Mouse (Mus musculus) neutrophil, adult 65 days (primary cell): ENCODE data around the gene Olfr313. TPM values are rescaled to one million over a fixed set of nuclear protein-coding genes. Genes with fewer than 3 reads are reported as not detected.

Source experiments
- total RNA-seq: library from RNA; stranded (reverse); gene quantifications from 2 replicates; pipeline ENCODE4 v1.2.4, GENCODE M21; 2023

The Olfr313 gene
- total RNA-seq: not detected in 2 replicates

DNA sequence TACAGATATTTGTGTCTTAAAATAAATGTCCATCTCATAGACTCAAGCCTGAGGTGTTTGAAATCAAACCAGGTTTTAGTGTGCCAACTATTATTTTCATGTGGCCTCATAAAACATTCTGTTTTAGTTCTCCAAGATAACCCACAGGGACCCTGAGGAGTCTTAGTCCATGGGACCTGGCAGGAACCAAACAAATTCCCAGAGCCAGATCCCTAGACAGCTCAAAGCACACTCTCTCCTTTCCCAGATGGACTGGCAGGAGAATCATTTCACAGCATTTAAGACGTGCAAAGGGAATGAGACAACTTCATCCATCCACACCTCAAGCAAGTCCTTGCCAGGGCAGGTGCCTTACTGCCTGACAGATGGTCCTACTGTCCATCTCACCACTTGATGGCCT, at the start of gene Olfr313:
Gene Olfr313, plus strand, starts transcription at position 301 of the 400 bp plus-strand sequence.

GRCm38 (mm10) chr11:58772888-58773287, 41.9 kb upstream of the Olfr313 start, which contains the start of gene Olfr315:
Gene Olfr315, plus strand, starts transcription at chr11:58773188.

GRCm38 (mm10) chr11:58782480-58783089, 32.2 kb upstream of the Olfr313 start, which contains the start of gene Olfr314:
Gene Olfr314, plus strand, starts transcription at chr11:58782952.

DNA sequence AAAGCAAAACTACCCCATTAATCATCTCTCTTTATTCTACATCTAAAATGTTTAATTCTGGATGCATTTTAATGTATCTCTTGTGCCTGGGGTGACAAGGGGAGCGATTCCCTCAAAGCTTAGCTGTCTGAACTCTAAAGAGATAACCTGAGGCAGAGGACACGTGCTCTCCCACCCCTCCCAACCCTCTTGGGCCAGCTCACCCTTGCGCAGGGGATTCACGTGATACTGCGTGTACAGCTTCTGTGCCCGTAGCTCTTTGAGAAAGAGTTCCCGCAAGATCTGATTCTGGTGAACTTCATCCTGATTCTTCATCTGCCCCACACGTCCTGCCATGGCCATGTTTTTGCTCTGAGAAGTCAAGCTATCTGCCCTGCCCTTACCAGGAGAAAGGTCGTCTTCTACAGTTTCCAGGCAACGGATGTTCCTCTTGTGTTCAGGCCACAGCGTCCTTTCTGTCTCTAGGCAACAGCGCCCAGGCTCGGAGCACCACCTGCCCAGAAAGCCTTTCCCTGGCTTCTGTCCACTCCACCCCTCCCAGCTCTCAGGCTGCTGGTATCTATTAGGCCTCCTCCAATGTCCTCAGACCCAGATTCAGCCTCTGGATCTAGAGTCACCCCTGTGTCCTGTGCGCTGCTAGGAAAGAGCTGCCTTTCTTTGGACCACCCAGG, 13.1 kb upstream of the Olfr313 start, which contains the start of gene Fam183b:
Gene Fam183b, minus strand, starts transcription at position 403 of the 671 bp plus-strand sequence.

GRCm38 (mm10) chr11:58828937-58829336, 14.1 kb downstream of the Olfr313 start, which contains the start of gene Olfr312:
Gene Olfr312, plus strand, starts transcription at chr11:58829237.

DNA sequence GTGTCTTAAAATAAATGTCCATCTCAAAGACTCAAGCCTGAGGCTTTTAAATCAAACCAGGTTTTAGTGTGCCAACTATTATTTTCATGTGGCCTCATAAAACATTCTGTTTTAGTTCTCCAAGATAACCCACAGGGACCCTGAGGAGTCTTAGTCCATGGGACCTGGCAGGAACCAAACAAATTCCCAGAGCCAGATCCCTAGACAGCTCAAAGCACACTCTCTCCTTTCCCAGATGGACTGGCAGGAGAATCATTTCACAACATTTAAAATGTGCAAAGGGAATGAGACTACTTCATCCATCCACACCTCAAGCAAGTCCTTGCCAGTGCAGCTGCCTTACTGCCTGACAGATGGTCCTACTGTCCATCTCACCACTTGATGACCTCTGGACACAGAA, 24.2 kb downstream of the Olfr313 start, which contains the start of gene Olfr311:
Gene Olfr311, plus strand, starts transcription at position 301 of the 400 bp plus-strand sequence.

DNA sequence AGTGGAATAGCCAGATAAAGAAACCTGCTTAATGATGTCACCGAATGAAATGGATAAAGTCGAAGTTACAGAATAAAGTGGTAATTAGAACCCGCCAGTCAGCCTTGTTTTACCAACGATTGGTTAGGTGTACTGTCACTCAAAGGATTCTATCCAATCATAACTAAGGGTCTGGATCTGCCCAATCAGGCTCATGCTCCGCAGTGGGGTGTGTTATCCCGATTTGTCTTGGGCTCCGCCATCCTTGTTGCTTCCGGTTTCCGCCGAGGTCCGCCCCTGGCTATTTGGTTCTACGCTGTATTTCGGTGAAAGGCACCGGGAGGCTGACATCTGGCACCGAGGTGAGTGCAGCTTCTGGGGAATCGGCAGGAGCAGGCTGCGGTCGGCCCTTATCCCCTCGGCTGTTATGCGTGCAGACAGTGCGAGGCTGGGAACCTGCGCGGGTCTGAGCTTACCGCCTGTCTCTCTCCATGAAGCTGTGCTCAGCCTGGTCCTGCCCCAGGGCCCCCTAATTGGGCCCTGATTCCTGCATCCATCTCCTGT, 32.2 kb downstream of the Olfr313 start, which contains the start of gene Gm12258:
Gene Gm12258, plus strand, starts transcription at position 240 of the 543 bp plus-strand sequence.

DNA sequence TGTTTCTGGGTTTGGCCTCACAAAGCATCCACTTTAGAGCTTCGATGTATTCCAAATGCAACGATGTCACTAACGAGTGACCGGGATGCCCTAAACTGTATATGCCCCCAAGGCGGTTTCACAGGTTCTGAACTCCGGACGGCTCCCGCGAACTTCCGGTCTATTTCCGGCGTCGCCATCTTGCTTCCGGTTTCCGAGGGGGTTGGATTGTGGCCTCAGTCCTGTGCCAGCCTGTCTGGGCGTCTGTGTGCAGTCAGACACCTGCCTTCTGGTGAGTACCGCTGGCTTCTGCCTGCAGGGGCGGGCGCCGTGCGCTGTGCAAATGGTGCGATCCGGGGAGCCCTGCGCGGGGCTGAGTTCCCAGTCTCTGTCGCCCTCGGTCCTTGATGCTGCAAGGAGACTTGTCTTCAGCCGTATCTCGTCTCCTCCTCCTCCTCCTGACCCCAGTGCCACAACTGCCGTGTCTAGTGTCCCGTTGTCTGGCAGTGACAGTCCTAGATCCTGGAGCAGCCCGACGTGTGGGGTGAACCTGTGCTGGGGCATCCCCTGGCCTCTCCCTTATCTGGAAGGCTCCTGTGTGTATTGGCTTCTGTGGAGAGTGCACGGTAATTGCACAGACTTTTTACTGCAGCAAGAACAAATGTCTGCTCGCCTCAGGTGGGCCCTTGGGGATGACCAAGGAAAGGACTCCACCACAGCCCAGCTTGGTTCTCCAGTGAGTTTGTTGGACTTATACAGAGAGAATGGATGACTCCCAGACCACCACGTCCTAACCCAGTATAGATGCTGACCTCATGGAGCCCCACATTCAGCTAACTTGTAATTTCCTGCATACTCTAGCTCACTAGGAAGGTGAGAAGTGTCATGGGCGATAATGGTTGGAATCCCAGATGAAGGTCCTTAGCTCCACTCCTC, 52.5 kb downstream of the Olfr313 start, which contains the start of gene 2810021J22Rik:
Gene 2810021J22Rik, plus strand, starts transcription at position 178 of the 915 bp plus-strand sequence.

Other genes with a start within 250 kb of the Olfr313 start
- gene Olfr224, start 244.4 kb upstream of the Olfr313 start, total RNA-seq: not detected in 2 replicates
- gene Olfr325, start 237.3 kb upstream of the Olfr313 start, total RNA-seq: not detected in 2 replicates
- not detected in 2 replicates for gene Olfr324, start 219.9 kb upstream of the Olfr313 start, total RNA-seq
- gene 2210407C18Rik, start 198.9 kb upstream of the Olfr313 start, total RNA-seq: not detected in 2 replicates
- not detected in 2 replicates for gene Olfr323, start 184.5 kb upstream of the Olfr313 start, total RNA-seq
- gene Trim58, start 174.5 kb upstream of the Olfr313 start, total RNA-seq: 0.29 and 0.41 TPM in 2 replicates
- not detected in 2 replicates for gene Olfr322, start 156.2 kb upstream of the Olfr313 start, total RNA-seq
- not detected in 2 replicates for gene Olfr320, start 133.9 kb upstream of the Olfr313 start, total RNA-seq
- gene Olfr319, start 115.8 kb upstream of the Olfr313 start, total RNA-seq: not detected in 2 replicates
- gene Olfr318, start 91.0 kb upstream of the Olfr313 start, total RNA-seq: 0.13 and 0.25 TPM in 2 replicates
- not detected in 2 replicates for gene Olfr317, start 75.8 kb upstream of the Olfr313 start, total RNA-seq
- gene Olfr316, start 62.3 kb upstream of the Olfr313 start, total RNA-seq: not detected in 2 replicates
- gene Olfr315, start 41.8 kb upstream of the Olfr313 start, total RNA-seq: not detected in 2 replicates
- gene Olfr314, start 32.0 kb upstream of the Olfr313 start, total RNA-seq: not detected in 2 replicates
- gene Fam183b, start 13.0 kb upstream of the Olfr313 start, total RNA-seq: not detected in 2 replicates
- gene Olfr312, start 14.2 kb downstream of the Olfr313 start, total RNA-seq: not detected in 2 replicates
- gene Olfr311, start 24.3 kb downstream of the Olfr313 start, total RNA-seq: not detected in 2 replicates
- gene Gm12258, start 32.2 kb downstream of the Olfr313 start, total RNA-seq: 0.52 and 1.7 TPM in 2 replicates
- 3.0 and 3.5 TPM in 2 replicates for gene 2810021J22Rik, start 52.2 kb downstream of the Olfr313 start, total RNA-seq
- gene Zfp39, start 89.2 kb downstream of the Olfr313 start, total RNA-seq: 3.9 and 4.2 TPM in 2 replicates
- gene Btnl10, start 102.9 kb downstream of the Olfr313 start, total RNA-seq: 0.63 and 1.7 TPM in 2 replicates
- gene Rnf187, start 123.9 kb downstream of the Olfr313 start, total RNA-seq: 35.2 and 45.4 TPM in 2 replicates
- 6.9 and 10.3 TPM in 2 replicates for gene Hist3h2ba, start 133.9 kb downstream of the Olfr313 start, total RNA-seq
- 26.3 and 37.6 TPM in 2 replicates for gene Hist3h2a, start 139.7 kb downstream of the Olfr313 start, total RNA-seq
- 0.14 TPM in 1 of 2 replicates, not detected in the other for gene Trim17, start 139.7 kb downstream of the Olfr313 start, total RNA-seq
- gene Trim11, start 163.1 kb downstream of the Olfr313 start, total RNA-seq: 56.4 and 85.0 TPM in 2 replicates